Mouse (Mus musculus): ENCODE results near the gene Tal1.

GRCm38 (mm10) chr4:115101682-115102081 lies 45.5 kb downstream of the Tal1 start:
- TF ChIP-seq CTCF (conservative IDR thresholded peaks at IDR 0.05; ENCODE audit: low read length) (peak; percentile 98), POU5F1 (IDR thresholded peaks at IDR 0.05; ENCODE audit: borderline replicate concordance, low read length) (no peak)
